Mouse (Mus musculus) heart, adult 9 months (tissue): ENCODE data around the gene Olfr320.
"Not testable (repeated sequence)": the region's sequence is repeated elsewhere in the genome, so short reads cannot be mapped to it uniquely, and the experiment has no call there.

Experiments used
- DNase-seq, 2 experiments: peaks; one replicate each; pipeline ENCODE4 v3.0.0; 2022; ENCODE audit warnings: low spot score in 2 of 2

Olfr320 gene

DNA sequence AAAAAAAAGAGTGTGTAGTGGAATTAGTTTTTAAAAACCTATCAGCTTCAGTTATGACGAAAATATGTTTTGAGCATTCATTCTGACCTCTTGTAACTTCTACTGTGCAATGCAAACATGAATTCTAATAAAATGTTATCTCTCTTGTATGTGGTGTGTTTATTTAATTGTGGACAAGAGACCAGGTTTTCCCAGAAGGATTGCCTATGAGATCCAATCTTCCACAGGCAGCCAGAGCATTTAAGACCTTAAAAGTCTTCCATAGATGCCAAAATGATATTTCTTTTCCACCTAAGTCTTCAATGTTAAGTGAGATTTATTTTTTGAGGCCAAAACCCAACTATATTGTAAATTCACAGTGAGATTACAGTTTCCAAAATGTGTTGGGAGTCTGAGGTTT, at the start of gene Olfr320:
Olfr320 (plus strand) TSS at position 301 of the 400 bp plus-strand sequence.
- no peak for DNase-seq

DNA sequence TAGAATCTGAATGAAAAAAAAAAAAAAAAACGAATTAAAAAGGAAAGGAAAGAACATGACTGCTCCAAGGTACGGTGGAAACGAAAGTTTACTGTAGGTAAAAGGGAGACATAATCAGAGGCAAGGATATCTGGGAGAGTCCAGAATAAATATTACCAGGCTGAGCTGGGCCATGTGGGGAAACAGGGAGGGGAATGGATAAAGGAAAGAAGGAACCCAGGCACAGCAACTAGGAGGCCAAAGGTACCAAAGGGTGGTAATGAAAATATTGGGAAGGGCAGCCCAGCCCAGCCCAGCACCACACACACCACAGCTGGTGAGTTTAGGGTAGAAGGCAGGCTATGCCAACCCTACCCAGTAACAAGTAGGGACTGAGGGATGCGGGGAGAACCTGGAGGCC, 46.0 kb upstream of the Olfr320 start:
- no peak for DNase-seq

DNA sequence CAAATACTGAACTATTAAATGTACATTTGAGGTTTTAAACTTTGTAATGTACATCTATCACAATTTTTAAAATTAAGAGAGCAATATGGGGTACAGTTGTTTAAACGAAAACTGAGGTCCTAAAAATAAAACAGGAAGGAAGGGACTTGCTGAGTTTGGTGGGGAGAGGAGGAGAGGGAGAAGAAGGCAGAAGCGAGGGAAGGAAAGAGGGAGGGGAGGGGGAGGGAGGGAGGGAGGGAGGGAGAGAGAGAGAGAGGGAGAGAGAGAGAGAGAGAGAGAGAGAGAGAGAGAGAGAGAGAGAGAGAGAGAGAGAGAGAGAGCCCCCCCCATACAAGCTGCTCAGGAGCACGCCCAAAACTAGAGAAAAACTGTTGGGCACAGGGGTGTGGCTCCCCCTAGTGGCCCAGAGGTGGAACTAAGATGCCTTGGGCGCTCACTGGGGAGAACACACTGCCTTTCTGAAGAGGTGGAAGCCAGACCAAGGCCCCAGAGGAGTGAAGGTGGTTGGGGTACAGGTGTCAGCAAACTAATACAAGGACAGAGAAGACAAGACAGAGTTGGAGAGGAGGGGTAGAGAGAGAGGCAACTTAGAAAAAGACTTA, 44.4 kb upstream of the Olfr320 start:
- peak in 1 of 2 experiments; percentile 35 for DNase-seq

DNA sequence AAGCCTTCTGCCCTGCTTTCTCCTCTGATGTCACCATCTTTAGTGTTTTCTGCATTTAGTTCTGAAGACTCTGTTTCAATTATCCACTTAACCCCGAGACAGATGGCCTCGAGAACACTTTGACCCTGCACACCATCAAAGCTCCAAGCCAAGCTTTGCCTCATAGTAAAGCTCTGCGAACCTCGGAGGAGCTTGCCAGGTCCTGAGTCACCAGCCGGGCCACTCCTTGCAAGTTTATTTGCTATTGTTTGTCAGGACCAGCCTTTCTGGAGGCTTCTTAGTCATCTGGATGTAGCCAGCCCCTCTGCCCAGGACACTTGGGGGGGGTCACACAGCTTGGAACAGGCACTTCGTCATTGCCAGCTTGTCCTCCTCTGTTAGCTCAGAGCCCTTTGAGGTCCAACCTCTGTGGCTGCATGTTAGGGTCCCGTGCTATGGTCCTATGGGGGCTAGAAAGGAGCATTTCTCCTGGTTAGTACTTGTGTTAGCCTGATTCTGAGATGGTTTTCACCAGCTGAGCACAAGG, 42.7 kb upstream of the Olfr320 start:
- DNase-seq, result peak in 1 of 2 experiments; percentile 7

DNA sequence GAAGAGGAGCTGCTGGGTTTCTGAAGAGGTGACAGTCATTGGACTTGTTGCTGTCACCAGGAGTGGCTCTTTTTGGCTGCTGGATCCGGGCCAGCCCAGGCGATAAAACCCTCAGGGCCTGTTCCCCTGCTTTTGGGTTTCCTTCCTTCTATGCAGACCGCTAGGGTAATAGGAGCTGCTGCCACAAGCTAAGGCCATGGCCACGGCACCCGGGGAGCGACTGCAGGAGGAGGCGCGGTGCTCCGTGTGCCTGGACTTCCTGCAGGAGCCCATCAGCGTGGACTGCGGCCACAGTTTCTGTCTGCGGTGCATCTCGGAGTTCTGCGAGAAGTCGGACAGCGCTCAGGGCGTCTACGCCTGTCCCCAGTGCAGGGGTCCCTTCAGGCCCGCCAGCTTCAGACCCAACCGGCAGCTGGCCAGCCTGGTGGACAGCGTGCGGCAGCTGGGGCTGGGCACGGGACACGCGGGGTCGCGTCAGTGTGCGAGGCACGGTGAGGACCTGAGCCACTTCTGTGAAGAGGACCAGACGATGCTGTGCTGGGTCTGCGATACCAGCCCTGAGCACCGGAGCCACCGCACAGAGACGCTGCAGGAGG, 40.5 kb upstream of the Olfr320 start, which contains the start of gene Trim58:
Trim58 (plus strand) TSS at position 194 of the 596 bp plus-strand sequence.
- no peak for DNase-seq

DNA sequence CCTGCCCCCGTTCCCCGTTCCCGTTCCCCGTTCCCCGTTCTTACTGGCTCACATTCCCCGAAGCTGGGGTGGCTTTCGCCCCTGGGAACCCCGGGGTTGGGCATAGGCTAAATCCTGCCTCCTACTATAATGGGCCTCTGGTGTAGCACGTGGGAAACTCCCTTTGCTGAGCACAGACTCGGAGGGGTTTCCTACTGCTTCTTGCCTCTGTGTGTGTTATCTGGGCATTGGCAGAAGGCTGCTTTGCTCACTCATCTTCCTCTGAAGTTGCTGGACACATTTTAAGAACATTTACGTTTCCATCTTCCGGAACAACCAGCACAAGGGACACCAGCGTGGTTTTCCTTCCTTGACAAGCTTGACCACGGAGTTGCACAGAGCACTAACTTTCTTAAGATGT, 39.8 kb upstream of the Olfr320 start:
- DNase-seq, result no peak

DNA sequence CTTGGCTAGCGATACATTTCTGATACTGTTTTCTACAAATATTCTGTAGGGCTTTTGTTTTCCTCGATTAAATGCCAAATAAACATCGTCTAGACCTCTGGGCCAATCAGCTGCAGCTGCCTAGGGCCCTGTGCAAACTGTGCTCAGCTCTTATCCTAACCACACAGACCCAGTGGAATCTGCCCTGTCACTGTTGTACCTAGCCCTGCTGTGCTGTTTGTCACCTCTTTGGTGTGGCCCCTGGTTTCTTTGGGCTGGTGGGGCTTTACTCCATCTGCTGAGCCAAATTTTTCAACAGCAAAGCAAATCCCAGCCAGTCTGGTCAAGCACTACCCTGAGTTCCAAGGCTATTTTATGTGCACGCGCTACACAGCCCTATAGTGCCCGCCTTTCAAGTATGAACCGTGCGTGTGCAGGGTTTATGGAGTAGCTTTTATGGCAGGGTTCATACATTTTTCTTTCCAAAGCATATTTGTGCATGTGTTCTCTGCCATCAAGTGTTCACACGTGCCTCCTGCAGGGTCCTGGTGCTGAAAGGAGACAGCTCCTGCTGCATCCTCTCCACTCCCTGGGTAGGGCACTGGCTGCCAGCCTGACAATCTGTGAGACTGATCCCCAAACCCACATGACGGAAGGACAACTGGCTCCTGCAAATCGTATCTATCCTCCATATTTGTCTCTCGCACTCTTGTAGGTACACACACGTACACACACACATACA, 39.1 kb upstream of the Olfr320 start:
- DNase-seq, result no peak

DNA sequence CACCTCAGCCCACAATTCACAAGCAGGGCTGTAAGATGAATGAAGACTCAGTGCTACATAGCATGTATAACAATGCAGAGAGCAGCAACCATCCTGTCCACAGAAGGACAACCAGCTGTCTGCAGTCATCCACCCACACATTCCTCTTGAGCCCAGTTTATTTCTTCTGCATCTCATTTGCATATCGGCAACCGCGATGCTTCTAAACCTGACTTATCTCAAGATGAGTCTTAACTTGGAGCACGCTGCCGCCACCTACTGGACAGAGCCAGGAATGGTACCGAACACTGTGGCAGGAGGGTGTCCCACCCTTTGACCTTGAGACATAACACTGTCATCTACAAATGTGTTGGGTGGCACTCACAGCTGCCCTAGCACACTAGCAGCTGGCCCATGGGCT, 37.5 kb upstream of the Olfr320 start:
- DNase-seq, result no peak

DNA sequence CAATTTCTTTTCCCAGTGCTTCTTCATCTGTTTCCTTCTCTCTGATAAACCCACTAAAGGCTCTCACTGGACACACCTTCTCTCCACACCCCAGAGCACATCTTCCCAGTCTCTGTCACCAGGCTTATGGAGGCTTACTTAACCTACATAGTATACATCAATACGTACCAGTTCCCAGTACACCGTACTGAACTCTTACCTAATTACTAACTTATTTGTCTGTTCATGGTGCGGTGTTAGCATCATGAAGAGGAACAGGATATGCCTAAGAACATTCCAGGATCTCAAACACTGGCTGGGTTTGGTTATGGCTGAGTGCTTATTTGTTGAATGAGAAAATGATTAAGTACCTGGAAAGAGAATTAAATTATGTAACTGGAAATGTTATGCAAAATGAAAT, 25.7 kb upstream of the Olfr320 start:
- DNase-seq, result no peak

DNA sequence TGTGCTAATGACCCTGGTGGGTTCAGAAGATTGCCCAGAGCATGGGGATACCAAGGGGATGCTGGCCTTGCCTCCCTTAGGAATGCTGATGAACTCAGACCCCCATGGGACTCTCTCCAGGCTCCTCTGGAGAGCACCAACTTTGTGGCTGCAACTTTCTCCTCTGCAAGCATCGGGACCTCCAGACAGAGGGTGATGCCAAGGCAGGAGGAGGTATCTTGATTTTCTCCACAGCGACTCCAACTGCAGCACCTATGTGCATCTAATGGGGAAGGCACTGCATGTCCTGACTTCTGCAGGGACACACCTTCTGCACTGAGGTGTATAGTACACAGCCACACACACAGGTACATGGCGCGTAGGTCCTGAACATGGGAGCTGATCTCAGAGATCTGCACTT, 22.3 kb upstream of the Olfr320 start, which contains the start of gene Olfr322:
Olfr322 (plus strand) TSS at position 187 of the 400 bp plus-strand sequence.
- no peak for DNase-seq

DNA sequence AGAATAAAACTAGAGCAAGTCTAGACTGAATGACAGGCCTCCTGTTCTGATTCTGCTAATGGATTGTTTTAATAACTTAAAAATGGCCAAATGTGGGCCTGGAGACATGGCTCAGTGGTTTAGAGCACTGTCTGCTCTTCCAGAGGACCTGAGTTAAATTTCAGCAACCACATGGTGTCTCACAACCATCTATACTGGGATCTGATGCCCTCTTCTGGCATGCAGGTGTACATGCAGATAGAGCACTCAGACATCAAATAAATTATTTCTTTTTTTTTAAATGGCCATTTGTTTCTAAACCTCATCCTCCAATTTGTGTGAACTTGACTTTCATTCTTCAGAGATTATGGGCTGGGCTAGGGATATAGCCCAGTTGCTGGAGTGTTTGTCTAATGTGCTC, 11.6 kb upstream of the Olfr320 start:
- DNase-seq, result no peak

DNA sequence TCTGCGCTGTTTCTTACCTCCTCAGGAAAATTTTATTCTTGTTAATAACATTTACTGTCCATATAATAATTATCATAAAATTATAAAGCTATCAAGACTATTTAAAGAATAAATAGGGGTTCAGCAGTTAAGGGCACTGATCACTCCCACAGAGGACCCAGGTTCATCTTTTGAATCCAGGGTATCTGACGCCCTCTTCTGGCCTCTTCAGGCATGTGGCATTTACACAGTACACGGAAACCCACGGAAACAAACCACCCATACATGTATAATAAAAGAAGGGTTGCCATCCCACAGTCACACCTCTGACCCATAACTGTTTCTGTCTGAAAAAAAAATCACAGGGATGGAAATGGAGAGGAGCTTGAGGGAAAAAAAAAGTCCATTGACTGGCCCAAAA, 9.1 kb upstream of the Olfr320 start:
- no peak for DNase-seq

DNA sequence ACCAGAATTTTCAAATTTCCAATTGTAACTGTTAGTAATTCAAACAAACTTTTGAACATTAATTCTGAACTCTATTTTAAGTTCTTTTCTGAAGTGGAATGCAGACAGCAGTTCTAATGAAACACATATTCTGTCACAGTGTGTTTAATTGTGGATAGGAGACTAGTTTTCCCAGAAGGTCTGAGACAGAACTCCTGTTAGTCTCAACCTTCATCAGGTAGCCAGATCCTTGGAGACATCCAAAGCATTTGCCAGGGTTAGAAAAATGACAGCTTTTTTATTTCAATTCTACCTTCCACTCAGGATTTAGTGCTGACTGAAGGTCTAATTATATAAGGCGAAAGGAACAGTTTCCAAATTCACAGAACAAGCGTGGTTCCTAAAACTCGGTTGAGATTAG, 18.0 kb downstream of the Olfr320 start, which contains the start of gene Olfr319:
Olfr319 (plus strand) TSS at position 301 of the 400 bp plus-strand sequence.
- DNase-seq, result no peak

DNA sequence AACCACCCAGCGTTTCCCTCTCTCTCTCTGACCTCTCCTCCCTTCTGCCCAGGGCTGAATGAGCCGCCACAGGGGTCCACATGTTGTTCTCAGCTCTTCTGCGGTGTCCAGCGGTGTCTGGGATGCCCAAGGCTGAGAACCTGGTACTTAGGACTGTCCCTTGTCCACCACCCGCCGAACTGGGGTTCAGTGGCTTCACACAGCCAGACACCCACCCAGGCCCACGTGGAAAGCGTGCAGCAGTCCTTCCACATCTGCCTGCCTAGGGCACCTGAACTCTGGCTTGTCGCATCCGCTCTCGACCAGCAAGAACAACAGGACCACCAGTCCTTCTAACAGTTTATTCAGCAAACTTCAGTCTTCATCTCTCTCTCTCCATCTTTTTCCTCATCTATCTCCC, 28.2 kb downstream of the Olfr320 start:
- DNase-seq, result no peak

DNA sequence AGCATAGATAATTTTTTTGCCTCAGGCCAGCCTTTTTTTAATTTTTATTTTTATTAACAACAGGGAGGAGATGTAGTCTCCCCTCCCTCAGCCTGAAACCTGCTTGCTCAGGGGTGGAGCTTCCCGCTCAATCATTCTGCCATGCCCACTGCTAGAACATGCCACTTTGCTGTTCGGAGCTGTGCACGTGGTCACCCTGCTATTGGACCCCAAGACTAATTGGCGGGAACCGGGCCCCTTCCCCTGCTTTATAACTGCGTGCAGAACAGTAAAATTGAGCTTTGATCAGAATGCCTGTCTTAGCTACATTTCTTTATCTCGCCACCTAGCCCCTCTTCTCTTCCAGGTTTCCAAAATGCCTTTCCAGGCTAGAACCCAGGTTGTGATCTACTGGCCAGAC, 36.8 kb downstream of the Olfr320 start:
- DNase-seq, result not testable (repeated sequence)

DNA sequence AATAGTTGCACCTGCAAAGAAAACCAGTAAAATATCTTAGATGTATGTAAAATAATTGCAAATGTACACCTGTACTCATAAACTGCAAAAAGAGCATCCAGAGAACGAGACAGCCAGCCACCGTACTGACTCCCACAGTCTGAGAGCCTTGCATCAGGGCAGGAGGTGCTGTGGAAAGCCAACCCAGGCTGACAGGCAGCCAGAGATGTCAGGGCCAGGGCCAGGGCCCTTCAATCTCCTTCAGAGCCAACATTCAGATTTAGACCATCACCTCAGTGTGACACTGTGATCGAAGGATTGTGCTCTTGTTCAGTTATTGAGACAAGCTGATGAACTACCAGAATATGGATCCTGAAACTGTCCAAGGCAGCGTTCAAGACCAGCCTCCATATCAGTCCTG, 38.8 kb downstream of the Olfr320 start:
- DNase-seq, result no peak

DNA sequence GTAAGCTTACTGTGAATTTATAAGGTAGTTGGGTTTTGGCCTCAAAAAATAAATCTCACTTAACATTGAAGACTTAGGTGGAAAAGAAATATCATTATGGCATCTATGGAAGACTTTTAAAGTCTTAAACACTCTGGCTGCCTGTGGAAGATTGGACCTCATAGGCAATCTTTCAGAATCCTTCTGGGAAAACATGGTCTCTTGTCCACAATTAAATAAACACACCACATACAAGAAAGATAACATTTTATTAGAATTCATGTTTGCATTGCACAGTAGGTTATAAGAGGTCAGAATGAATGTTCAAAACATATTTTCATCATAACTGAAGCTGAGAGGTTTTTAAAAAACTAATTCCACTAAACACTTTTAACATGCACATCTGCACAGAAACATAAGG, 43.0 kb downstream of the Olfr320 start, which contains the start of gene Olfr318:
Olfr318 (minus strand) TSS at position 101 of the 400 bp plus-strand sequence.
- no peak for DNase-seq

DNA sequence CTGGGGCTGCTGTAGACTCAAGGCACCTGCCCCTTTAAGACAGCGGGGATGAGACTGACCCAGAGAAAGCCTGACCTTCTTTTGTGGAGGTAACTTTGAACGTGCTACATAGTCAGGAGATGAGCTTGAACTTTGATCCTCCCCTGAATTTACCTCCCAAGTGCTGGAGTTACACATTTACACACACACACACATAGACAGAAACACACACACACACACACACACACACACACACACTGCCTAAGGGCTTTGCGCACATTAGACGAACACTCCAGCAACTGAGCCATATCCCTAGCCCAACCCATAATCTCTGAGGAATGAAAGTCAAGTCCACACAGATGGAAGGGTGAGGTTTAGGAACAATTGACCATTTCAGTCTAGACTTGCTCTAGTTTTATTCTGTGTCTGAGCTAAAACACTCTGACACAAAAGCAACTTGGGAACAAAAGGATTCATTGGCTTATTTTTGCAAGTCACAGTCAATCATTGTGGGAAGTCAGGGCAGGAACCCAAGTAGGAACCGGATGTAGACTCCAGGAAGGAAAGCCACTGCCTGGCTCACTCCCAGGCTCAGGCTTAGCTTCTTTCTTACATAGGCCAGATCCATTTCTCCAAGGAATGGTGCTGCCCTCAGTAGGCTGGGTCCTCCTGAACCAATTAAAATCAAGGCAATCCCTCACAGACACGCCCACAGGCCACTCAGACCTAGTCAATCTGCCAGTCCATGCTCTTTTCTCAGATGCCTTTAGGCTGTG, 47.2 kb downstream of the Olfr320 start:
- not testable (repeated sequence) for DNase-seq

DNA sequence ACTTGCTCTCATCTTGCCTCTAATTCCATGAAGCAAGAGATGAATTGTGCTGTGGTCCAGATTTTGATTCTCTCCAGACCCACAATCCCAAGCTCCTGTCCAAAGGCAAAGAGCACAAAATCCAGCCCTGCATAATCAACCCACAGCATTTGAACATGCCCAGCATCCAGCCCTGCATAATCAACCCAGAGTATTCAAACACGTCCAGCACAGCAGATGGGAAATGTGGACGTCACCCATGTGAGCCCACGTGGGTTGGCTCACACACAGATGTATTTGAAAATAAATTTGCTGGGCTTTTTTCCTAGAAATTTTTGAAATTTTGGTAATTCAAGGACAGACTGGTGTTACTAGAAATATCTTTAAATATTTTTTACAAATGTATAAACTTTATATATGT, 52.5 kb downstream of the Olfr320 start:
- DNase-seq, result no peak
